Mouse (Mus musculus): Measurements from ENCODE around the gene Gm49354.

GRCm38 (mm10) chr13:59820836-59821235 is 38.8 kb upstream of the Gm49354 start:
- TF ChIP-seq CTCF (IDR thresholded peaks at IDR 0.05; ENCODE audit: borderline replicate concordance, extremely low read depth, insufficient read depth, insufficient read length) (no peak), POLR2A (IDR thresholded peaks at IDR 0.05; ENCODE audit: borderline replicate concordance, extremely low read depth, insufficient read depth, insufficient read length, poor library complexity, severe bottlenecking) (no peak)

Measured in brain, embryonic 14.5 days (tissue).